Mouse (Mus musculus) bone marrow, adult 2 months (tissue): ENCODE measurements around the gene Gm10188. TPM values are rescaled to one million over a fixed set of nuclear protein-coding genes. Genes with fewer than 3 reads are reported as not detected.

ENCODE experiments used
- H3K27ac ChIP-seq: fragments of 200-500 bp; 2 replicates; pipeline ENCODE4 v1.5.1; 2012; ENCODE audit warnings: low read depth, mild to moderate bottlenecking, control low read depth, inconsistent platforms, low read length; ENCODE audit not compliant: control insufficient read depth, poor library complexity, insufficient read depth
- H3K4me1 ChIP-seq: fragments of 200-500 bp; 2 replicates; pipeline ENCODE4 v1.6.1; 2011; ENCODE audit warnings: low read length; ENCODE audit not compliant: control insufficient read depth, insufficient read depth
- H3K4me3 ChIP-seq: fragments of 200-500 bp; replicated peaks from 2 replicates; pipeline ENCODE3; 2011; ENCODE audit warnings: mild to moderate bottlenecking, low read depth, low read length, control low read depth; ENCODE audit not compliant: control insufficient read depth
- CTCF ChIP-seq: fragments of 200-500 bp; IDR thresholded peaks from 2 replicates; pipeline ENCODE4 v1.5.1; 2011; ENCODE audit warnings: low read length, control low read depth; ENCODE audit not compliant: control insufficient read depth, insufficient read depth
- POLR2A ChIP-seq: fragments of 200-500 bp; IDR thresholded peaks from 2 replicates; pipeline ENCODE4 v1.6.1; 2011; ENCODE audit warnings: low read depth, mild to moderate bottlenecking, control low read depth, low read length, borderline replicate concordance; ENCODE audit not compliant: control insufficient read depth
- WGBS: fragments of 180-500 bp; shearing (Covaris S2); methylation state at CpG from one replicate; pipeline ENCODE4 v1.1.7; 2018; 5-methylcytosine and 5-hydroxymethylcytosine counted together
- polyA plus RNA-seq: library from polyadenylated mRNA; stranded (reverse); fragments of >200 nt; gene quantifications from 2 replicates; pipeline ENCODE4 v1.2.4, GENCODE M21; 2011; ENCODE audit warnings: low replicate concordance; ENCODE audit not compliant: missing spikeins, insufficient read depth, insufficient read length

The Gm10188 gene
- polyA plus RNA-seq, 1 experiment: not detected

- H3K4me1 ChIP-seq: no peaks in the 10 kb centered on the region
- TF ChIP-seq CTCF (no peak), POLR2A (no peak)
- 37% methylated on average over 3 of the region's 3 CpGs for WGBS
- no peak overlapping the region for H3K27ac ChIP-seq
- no peak overlapping the region for H3K4me3 ChIP-seq
These were observed 34.9 kb downstream of the Gm10188 start for GRCm38 (mm10) chr1:132194624-132195023.

GRCm38 (mm10) chr1:132193806-132194205 is 35.8 kb downstream of the Gm10188 start:
- Histone ChIP-seq H3K4me3 (no peak overlapping the region), H3K27ac (no peak overlapping the region), H3K4me1 (no peaks in the 10 kb centered on the region)
- WGBS: 74% methylated on average over 3 of the region's 3 CpGs
- no peak for TF ChIP-seq POLR2A

DNA sequence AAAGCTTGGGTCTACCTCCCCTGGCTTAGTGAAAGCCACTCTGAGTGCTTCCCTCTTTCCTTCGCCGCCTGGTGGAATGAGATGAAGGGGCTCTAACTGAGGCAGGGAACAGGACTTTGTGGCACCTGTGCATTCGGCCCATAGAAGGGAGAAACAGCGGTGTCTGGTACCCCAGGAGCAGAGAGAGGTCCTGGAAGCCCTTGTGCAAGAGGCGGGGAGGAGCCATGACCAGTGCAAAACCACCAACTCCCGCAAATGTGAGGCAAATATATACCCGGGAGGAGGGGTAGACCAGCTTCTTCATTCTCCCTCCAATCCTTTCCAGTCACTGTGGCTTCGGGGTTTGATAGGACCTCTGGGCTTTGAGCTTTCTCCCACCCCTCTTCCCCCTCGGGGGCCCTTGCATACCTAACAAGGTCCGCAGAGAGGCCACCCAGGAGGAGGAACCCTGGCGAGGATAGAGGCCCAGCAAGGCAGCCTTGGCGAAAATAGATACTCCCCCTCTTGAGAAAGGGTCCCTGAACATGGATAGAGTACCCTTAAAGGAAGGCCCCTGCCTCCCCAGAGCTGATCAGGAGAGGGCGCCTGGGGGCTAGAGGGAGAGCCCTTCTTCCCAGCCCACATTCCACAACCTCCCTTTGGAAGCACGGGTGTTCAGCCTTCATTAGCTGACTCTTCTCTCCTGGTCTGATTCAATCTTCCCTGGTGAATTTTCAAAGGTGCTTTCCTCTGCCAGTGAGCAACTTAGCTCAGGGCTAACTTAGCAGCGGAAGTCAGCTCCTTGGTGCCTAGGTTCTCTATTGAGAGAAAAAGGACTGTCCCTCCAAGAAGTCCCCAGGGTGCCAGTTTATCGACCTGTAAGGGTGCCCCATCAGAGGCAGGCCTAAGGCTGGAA is 37.5 kb downstream of the Gm10188 start:
- H3K4me1 ChIP-seq: no peaks in the 10 kb centered on the region
- 27% methylated on average over 16 of the region's 16 CpGs for WGBS
- H3K4me3 ChIP-seq: no peak overlapping the region
- no peak for TF ChIP-seq CTCF
- no peak for TF ChIP-seq POLR2A
- H3K27ac ChIP-seq: no peak overlapping the region

DNA sequence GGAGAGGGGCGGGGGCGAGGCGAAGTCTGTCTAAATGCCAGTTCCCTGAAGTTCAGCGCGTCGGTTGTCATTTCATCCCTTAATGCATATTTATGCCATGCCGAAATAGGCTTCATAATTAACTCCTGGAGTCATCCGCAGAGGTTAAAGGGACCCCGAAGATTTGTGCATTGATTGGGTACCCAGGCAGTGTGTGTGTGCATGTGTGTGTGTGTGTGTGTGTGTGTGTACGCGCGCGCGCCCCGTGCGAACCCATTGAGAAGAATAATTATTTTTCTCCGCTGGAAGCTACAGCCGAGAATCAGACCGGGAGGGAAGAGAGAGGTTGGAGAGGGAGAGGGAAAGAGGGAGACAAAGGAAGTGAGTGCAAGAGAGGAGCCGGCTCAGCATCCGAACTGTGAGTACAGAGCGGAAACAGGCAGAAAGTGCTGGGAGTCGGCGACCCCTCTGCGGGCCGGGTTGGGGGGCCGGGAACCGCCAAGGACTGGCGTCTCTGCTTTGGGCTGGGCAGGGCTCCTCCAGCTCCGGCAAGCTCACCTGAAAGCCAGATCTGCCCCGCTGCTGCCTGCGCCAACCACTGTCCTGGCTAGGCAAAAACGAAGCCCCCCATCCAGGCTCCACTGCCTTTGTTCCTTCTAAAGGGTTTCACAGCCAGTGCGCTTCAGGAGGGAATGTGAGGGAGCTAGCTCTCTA is 38.3 kb downstream of the Gm10188 start, which contains the start of the genes Lemd1 and AC124108.1:
Gene Lemd1, plus strand, starts transcription at position 339 of the 693 bp plus-strand sequence.
Gene AC124108.1, plus strand, starts transcription at position 365 of the 693 bp plus-strand sequence.
- no peak for TF ChIP-seq POLR2A
- TF ChIP-seq CTCF: no peak
- 4% methylated on average over 34 of the region's 34 CpGs for WGBS
- no peaks in the 10 kb centered on the region for H3K4me1 ChIP-seq
- H3K4me3 ChIP-seq: no peak within 1 kb of the TSS
- H3K27ac ChIP-seq: no peak within 1 kb of the TSS; the same call in 1 of the 2 replicates

DNA sequence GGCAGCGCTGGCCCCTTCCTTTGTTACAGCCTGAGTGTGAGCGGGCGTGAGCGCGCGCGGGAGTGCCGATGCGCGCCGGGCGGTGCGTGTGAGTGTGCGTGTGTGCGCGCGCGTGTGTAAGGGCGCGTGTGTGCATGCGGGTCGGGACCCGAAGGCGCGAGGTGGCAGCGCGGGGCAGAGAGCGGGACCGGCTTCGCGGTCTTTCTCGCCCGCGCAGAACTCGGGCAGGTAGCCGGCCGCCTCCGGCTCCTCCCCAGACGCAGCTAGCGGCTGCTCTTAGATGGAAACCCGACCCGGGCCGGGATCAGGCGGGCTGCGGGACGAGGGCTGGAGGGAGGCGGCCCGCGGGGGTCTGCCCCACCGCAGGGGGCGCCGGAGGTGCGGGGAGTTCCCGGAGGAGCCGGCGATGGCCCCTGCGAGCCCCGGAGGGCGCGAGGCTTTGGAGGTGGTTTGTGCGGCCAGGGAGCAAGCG is 38.9 kb downstream of the Gm10188 start:
- WGBS: 2% methylated on average over 62 of the region's 62 CpGs
- TF ChIP-seq CTCF: no peak
- TF ChIP-seq POLR2A: no peak
- Histone ChIP-seq H3K4me3 (no peak overlapping the region), H3K27ac (no peak overlapping the region; the same call in 1 of the 2 replicates), H3K4me1 (no peaks in the 10 kb centered on the region)

DNA sequence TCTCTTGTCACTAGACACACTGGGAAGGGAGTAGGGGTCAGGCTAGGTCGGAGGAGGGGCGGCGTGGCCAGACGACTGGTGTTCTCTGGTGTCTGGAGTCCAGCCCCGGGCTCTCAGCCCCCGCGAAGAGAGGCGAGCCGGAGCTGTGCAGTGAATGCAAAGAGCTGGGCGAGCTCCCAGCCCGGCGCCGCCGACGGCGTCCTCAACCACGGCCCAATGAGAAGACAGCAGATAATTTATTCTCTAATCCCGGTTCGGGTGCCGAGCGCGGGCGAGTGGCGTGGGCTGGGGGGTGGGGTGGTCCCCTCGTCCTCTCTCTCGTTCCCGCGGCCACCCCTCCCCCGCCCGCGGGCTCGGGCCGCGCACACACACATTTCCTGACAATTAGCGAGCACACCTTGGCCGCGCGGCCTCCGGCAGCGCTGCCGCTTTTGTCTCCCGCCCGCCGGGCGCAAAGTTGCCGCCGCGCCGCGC is 39.5 kb downstream of the Gm10188 start:
- H3K4me3 ChIP-seq: no peak overlapping the region
- TF ChIP-seq CTCF (no peak), POLR2A (no peak)
- WGBS: 3% methylated on average over 50 of the region's 50 CpGs

DNA sequence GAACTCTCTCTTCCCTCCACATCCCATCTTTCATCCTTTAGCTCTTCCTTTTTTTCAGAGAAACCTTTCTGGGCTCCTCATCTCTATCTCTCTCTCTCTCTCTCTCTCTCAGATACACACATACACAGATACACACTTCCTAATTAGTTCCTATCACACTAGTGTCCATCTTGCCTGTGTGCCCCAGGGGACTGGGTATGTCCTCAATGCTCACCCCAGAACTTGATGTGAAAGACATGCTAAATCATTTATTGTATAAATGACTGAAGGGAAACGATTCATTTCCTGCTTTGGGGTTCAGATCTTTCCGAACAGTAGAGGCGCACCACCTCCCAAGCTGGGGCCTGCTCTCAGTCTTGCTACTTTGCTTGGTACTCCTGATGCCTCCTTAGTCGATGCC is 40.3 kb downstream of the Gm10188 start:
- H3K27ac ChIP-seq: no peak overlapping the region
- H3K4me3 ChIP-seq: no peak overlapping the region
- H3K4me1 ChIP-seq: no peaks in the 10 kb centered on the region
- 5% methylated on average over 4 of the region's 4 CpGs for WGBS
- no peak for TF ChIP-seq POLR2A
- no peak for TF ChIP-seq CTCF

More for the DNA sequence above, 39.5 kb downstream of the Gm10188 start:
- H3K4me1 ChIP-seq: no peaks in the 10 kb centered on the region
- H3K27ac ChIP-seq: no peak overlapping the region
